Mouse (Mus musculus): Measurements from ENCODE around the gene Olfr1471. TPM values are rescaled to one million over a fixed set of nuclear protein-coding genes. Genes with fewer than 3 reads are reported as not detected.

Gene Olfr1471
- not detected in 2 replicates for polyA plus RNA-seq (2015; fragmentation: Nextera tagmentation; extraction: Ambion mirVana)

DNA sequence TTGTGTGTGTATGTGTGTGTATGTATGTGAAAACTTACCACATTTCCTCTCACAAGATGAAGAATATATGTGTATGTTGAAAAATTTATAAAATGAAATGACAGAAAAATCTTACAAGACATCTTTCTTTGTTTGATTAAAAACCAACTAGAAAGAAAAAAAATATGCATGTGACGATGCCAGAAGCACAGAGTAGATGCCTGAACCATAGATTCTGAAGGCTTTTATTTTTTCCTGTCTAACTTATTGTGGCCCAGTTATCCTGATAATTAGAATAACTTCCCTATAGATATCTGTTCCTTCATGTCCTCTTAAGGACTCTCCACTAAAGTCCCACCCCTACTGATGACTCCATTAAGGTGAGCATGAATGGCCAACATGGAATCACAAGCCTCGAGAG is at the start of gene Olfr1471:
Gene Olfr1471, plus strand, starts transcription at position 301 of the 400 bp plus-strand sequence.

DNA sequence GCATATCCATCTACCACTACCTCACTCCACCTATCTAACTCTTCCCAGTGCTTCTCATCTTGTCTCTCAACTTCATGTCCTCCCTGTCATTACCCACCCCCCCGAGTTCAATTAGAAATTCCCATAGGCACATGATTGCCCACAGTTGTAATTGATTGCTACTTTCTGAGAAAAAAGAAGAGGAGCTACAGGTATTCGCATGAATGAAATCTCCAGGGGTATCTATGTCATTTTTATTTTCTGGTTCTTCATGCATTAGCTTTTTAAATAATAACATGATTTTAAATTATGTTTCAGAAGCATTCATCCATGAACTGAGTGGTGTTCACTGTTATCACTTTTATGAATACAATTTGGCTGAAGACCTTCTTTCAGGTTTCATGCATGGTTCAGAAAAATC is 35.7 kb upstream of the Olfr1471 start, which contains the start of gene Olfr1469:
Gene Olfr1469, plus strand, starts transcription at position 301 of the 400 bp plus-strand sequence.

DNA sequence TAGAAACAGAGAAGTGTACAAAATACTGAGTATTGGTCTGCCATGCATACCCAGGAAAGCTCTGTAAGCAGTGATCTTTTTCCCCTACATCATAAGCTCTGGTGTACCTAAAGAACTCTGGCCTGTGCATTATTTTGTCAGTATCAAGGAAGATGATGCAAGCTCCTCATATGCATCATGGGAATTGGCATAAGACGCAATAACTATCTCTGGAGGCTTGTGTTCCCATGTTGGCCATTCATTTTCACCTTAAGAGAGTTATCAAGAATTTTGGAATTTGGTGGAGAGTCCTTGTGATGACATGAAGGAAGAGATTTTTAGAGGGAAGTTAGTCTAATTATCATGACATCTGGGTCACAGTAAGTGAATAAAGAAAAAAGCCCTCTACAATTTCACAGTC is 12.8 kb downstream of the Olfr1471 start, which contains the start of gene Olfr1472:
Gene Olfr1472, minus strand, starts transcription at position 101 of the 400 bp plus-strand sequence.

DNA sequence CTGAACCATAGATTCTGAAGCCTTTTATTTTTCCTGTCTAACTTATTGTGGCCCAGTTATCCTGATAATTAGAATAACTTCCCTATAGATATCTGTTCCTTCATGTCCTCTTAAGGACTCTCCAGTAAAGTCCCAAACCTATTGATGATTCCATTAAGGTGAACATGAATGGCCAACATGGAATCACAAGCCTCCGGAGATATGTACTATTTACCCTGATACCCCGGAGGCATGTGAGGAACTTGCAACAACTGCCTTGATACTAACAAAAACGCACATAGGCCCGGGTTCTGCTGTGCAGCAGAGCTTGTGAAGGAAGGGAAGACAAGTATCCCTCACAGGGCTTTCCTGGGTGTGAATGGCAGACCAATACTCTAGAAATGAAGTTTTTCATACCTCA is 26.1 kb downstream of the Olfr1471 start, which contains the start of gene Olfr1474:
Gene Olfr1474, plus strand, starts transcription at position 301 of the 400 bp plus-strand sequence.

DNA sequence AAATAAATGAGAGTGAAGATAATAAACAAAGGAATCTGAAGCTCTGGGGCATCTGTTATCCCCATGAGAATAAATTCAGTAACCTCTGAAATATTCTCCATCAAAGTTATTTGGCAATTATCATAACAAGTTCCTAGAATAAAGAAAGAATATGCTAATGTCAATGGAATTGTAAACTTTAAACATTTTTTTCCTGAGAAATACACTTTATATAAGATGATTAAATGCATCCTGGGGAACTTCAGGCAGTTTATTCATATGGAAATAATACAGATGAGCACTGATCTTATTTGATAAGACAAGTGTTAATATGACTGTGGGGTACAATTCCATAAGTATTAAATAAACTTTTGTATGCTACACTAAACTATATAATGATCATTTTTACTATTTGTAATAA is 36.9 kb downstream of the Olfr1471 start, which contains the start of gene Olfr1475:
Gene Olfr1475, minus strand, starts transcription at position 101 of the 400 bp plus-strand sequence.

DNA sequence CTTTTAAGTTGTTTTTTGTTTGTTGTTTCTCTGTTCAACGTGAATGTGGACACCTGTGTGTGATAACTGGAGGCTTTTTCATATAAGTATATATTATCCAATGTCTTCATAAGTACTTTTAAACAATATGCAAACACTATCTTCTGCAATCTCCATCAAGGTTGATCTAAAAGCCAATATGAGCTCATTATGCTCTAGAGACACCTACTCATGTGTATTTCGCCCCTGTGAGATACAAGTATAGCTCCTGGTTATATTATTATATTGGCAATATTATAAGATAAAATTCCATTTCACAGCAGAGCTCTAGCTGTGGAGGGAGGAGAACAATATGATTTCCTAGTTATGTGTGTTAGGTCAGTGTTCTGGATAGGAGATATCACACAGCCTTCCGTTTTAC is 57.0 kb downstream of the Olfr1471 start, which contains the start of gene Olfr1477:
Gene Olfr1477, plus strand, starts transcription at position 301 of the 400 bp plus-strand sequence.

Other genes with a start within 250 kb of the Olfr1471 start
- gene Olfr1463, start 212.1 kb upstream of the Olfr1471 start, polyA plus RNA-seq (2015; fragmentation: Nextera tagmentation; extraction: Ambion mirVana) = not detected in 2 replicates
- gene Olfr1465, start 127.9 kb upstream of the Olfr1471 start, polyA plus RNA-seq (2015; fragmentation: Nextera tagmentation; extraction: Ambion mirVana) = not detected in 2 replicates
- not detected in 2 replicates for gene Olfr1466, start 104.5 kb upstream of the Olfr1471 start, polyA plus RNA-seq (2015; fragmentation: Nextera tagmentation; extraction: Ambion mirVana)
- not detected in 2 replicates for gene Olfr1467, start 81.2 kb upstream of the Olfr1471 start, polyA plus RNA-seq (2015; fragmentation: Nextera tagmentation; extraction: Ambion mirVana)
- not detected in 2 replicates for gene Olfr1469, start 35.6 kb upstream of the Olfr1471 start, polyA plus RNA-seq (2015; fragmentation: Nextera tagmentation; extraction: Ambion mirVana)
- gene Olfr1472, start 12.7 kb downstream of the Olfr1471 start, polyA plus RNA-seq (2015; fragmentation: Nextera tagmentation; extraction: Ambion mirVana) = not detected in 2 replicates
- not detected in 2 replicates for gene Olfr1474, start 26.2 kb downstream of the Olfr1471 start, polyA plus RNA-seq (2015; fragmentation: Nextera tagmentation; extraction: Ambion mirVana)
- gene Olfr1475, start 36.8 kb downstream of the Olfr1471 start, polyA plus RNA-seq (2015; fragmentation: Nextera tagmentation; extraction: Ambion mirVana) = not detected in 2 replicates
- gene Olfr1477, start 57.1 kb downstream of the Olfr1471 start, polyA plus RNA-seq (2015; fragmentation: Nextera tagmentation; extraction: Ambion mirVana) = not detected in 2 replicates
- not detected in 2 replicates for gene Olfr1480, start 84.5 kb downstream of the Olfr1471 start, polyA plus RNA-seq (2015; fragmentation: Nextera tagmentation; extraction: Ambion mirVana)
- gene Olfr1484, start 140.1 kb downstream of the Olfr1471 start, polyA plus RNA-seq (2015; fragmentation: Nextera tagmentation; extraction: Ambion mirVana) = not detected in 2 replicates
- not detected in 2 replicates for gene Olfr1487, start 174.0 kb downstream of the Olfr1471 start, polyA plus RNA-seq (2015; fragmentation: Nextera tagmentation; extraction: Ambion mirVana)
- gene Olfr1489, start 188.2 kb downstream of the Olfr1471 start, polyA plus RNA-seq (2015; fragmentation: Nextera tagmentation; extraction: Ambion mirVana) = not detected in 2 replicates
- gene Olfr1490, start 207.7 kb downstream of the Olfr1471 start, polyA plus RNA-seq (2015; fragmentation: Nextera tagmentation; extraction: Ambion mirVana) = not detected in 2 replicates